Mouse (Mus musculus) stomach, embryonic 15.5 days (tissue): ENCODE results near the gene Cmss1. TPM values are rescaled to one million over a fixed set of nuclear protein-coding genes. Genes with fewer than 3 reads are reported as not detected.

Source experiments
- ATAC-seq: fragments of 200-750 bp; cut with Nextera tagmentation; 2 replicates; pipeline ENCODE4 v1.8.0; 2017; ENCODE audit warnings: low read depth, moderate number of reproducible peaks, moderate TSS enrichment; ENCODE audit not compliant: insufficient read depth, low FRiP score
- H3K27ac ChIP-seq: fragments of 300-500 bp; sonication (generic); 2 replicates; pipeline ENCODE4 v1.5.1; 2015; ENCODE audit warnings: mild to moderate bottlenecking, inconsistent platforms
- H3K27me3 ChIP-seq: fragments of 300-500 bp; sonication (generic); replicated peaks from 2 replicates; pipeline ENCODE4 v1.6.1; 2015; ENCODE audit warnings: inconsistent platforms
- H3K36me3 ChIP-seq: fragments of 300-500 bp; sonication (generic); 2 replicates; pipeline ENCODE4 v1.6.1; 2015; ENCODE audit warnings: inconsistent platforms
- H3K4me1 ChIP-seq: fragments of 300-500 bp; sonication (generic); 2 replicates; pipeline ENCODE4 v1.6.1; 2015; ENCODE audit warnings: inconsistent platforms
- H3K4me2 ChIP-seq: fragments of 300-500 bp; sonication (generic); 2 replicates; pipeline ENCODE4 v1.6.1; 2015; ENCODE audit warnings: mild to moderate bottlenecking, inconsistent platforms
- H3K4me3 ChIP-seq: fragments of 300-500 bp; sonication (generic); replicated peaks from 2 replicates; pipeline ENCODE4 v1.5.1; 2015; ENCODE audit warnings: inconsistent platforms
- H3K9ac ChIP-seq: fragments of 300-500 bp; sonication (generic); 2 replicates; pipeline ENCODE4 v1.6.1; 2015; ENCODE audit warnings: inconsistent platforms
- H3K9me3 ChIP-seq: fragments of 300-500 bp; sonication (generic); 2 replicates; pipeline ENCODE4 v1.6.1; 2016; ENCODE audit warnings: inconsistent platforms
- WGBS: fragments of 180-500 bp; shearing (Covaris S2); methylation state at CpG from one replicate; pipeline ENCODE4 v1.1.7; 2015; 5-methylcytosine and 5-hydroxymethylcytosine counted together
- polyA plus RNA-seq: library from polyadenylated mRNA; unstranded; fragments of >200 nt; fragmentation: Nextera tagmentation; extraction: Ambion mirVana; gene quantifications from 2 replicates; pipeline ENCODE4 v1.2.1, GENCODE M21; 2015

Cmss1 gene
- polyA plus RNA-seq, 1 experiment from 2014 or later = 45.8 TPM

GRCm38 (mm10) chr16:57434640-57435039, 172.0 kb downstream of the Cmss1 start:
- Histone ChIP-seq H3K4me1 (no peaks in the 10 kb centered on the region), H3K4me3 (no peak overlapping the region), H3K36me3 (no peaks in the 10 kb centered on the region), H3K9me3 (no peaks in the 10 kb centered on the region), H3K9ac (no peak overlapping the region), H3K27ac (no peak overlapping the region), H3K27me3 (no peaks in the 10 kb centered on the region), H3K4me2 (no peak overlapping the region)
- WGBS = 70% methylated on average over 3 of the region's 3 CpGs
- no peak for ATAC-seq

- ATAC-seq = no peak
Observed at GRCm38 (mm10) chr16:57433671-57434070, 173.0 kb downstream of the Cmss1 start.

GRCm38 (mm10) chr16:57433173-57433572, 173.5 kb downstream of the Cmss1 start:
- Histone ChIP-seq H3K4me2 (no peak overlapping the region), H3K27ac (no peak overlapping the region), H3K4me3 (no peak overlapping the region), H3K9me3 (no peaks in the 10 kb centered on the region), H3K9ac (no peak overlapping the region), H3K4me1 (no peaks in the 10 kb centered on the region), H3K36me3 (no peaks in the 10 kb centered on the region), H3K27me3 (no peaks in the 10 kb centered on the region)
- WGBS = 59% methylated on average over 4 of the region's 4 CpGs
- no peak for ATAC-seq

More at GRCm38 (mm10) chr16:57433671-57434070, 173.0 kb downstream of the Cmss1 start:
- Histone ChIP-seq H3K27me3 (no peaks in the 10 kb centered on the region), H3K9me3 (no peaks in the 10 kb centered on the region), H3K36me3 (no peaks in the 10 kb centered on the region), H3K27ac (no peak overlapping the region), H3K9ac (no peak overlapping the region), H3K4me2 (no peak overlapping the region), H3K4me3 (no peak overlapping the region), H3K4me1 (no peaks in the 10 kb centered on the region)
- whole genome bisulfite sequencing = 69% methylated on average over 6 of the region's 6 CpGs

- no peaks in the 10 kb centered on the region for H3K9me3 ChIP-seq
- no peaks in the 10 kb centered on the region for H3K36me3 ChIP-seq
- no peak overlapping the region for H3K4me3 ChIP-seq
- H3K4me2 ChIP-seq = no peak overlapping the region
- no peak overlapping the region for H3K9ac ChIP-seq
- H3K27ac ChIP-seq = no peak overlapping the region
- peaks cover 4% of the 10 kb centered on the region for H3K4me1 ChIP-seq
- ATAC-seq = no peak
- no peaks in the 10 kb centered on the region for H3K27me3 ChIP-seq
- WGBS = 80% methylated on average over 3 of the region's 3 CpGs
Observed at GRCm38 (mm10) chr16:57431294-57431693, 175.4 kb downstream of the Cmss1 start.

- no peaks in the 10 kb centered on the region for H3K9me3 ChIP-seq
- H3K9ac ChIP-seq = no peak overlapping the region
Observed at GRCm38 (mm10) chr16:57428977-57429376, 177.7 kb downstream of the Cmss1 start.

GRCm38 (mm10) chr16:57427516-57428285, 179.0 kb downstream of the Cmss1 start:
- Histone ChIP-seq H3K4me1 (peaks cover 4% of the 10 kb centered on the region), H3K27ac (peak overlapping the region; percentile 28; the same call in 1 of the 2 replicates), H3K9ac (no peak overlapping the region), H3K9me3 (no peaks in the 10 kb centered on the region), H3K36me3 (no peaks in the 10 kb centered on the region), H3K27me3 (no peaks in the 10 kb centered on the region), H3K4me2 (no peak overlapping the region), H3K4me3 (no peak overlapping the region)
- ATAC-seq = peak; percentile 54; the same call in 1 of the 2 replicates
- WGBS = 58% methylated on average over 7 of the region's 7 CpGs

More at GRCm38 (mm10) chr16:57428977-57429376, 177.7 kb downstream of the Cmss1 start:
- Histone ChIP-seq H3K36me3 (no peaks in the 10 kb centered on the region), H3K27ac (no peak overlapping the region), H3K4me2 (no peak overlapping the region), H3K27me3 (no peaks in the 10 kb centered on the region), H3K4me1 (peaks cover 4% of the 10 kb centered on the region), H3K4me3 (no peak overlapping the region)
- no peak for ATAC-seq
- WGBS = 55% methylated on average over 5 of the region's 5 CpGs

GRCm38 (mm10) chr16:57426680-57427079, 180.0 kb downstream of the Cmss1 start:
- H3K27ac ChIP-seq = no peak overlapping the region
- ATAC-seq = no peak
- H3K4me1 ChIP-seq = peaks cover 11% of the 10 kb centered on the region
- H3K9me3 ChIP-seq = no peaks in the 10 kb centered on the region
- H3K4me2 ChIP-seq = no peak overlapping the region
- WGBS = 34% methylated on average over 10 of the region's 10 CpGs
- no peaks in the 10 kb centered on the region for H3K36me3 ChIP-seq
- H3K27me3 ChIP-seq = no peaks in the 10 kb centered on the region
- no peak overlapping the region for H3K4me3 ChIP-seq
- H3K9ac ChIP-seq = no peak overlapping the region

GRCm38 (mm10) chr16:57423001-57423800, 183.5 kb downstream of the Cmss1 start:
- Histone ChIP-seq H3K9me3 (no peaks in the 10 kb centered on the region), H3K27ac (no peak overlapping the region), H3K36me3 (no peaks in the 10 kb centered on the region), H3K4me1 (peaks cover 17% of the 10 kb centered on the region), H3K27me3 (no peaks in the 10 kb centered on the region), H3K4me3 (no peak overlapping the region), H3K9ac (no peak overlapping the region), H3K4me2 (no peak overlapping the region)
- 39% methylated on average over 6 of the region's 6 CpGs for WGBS
- ATAC-seq = no peak

GRCm38 (mm10) chr16:57421680-57422417, 184.8 kb downstream of the Cmss1 start:
- 56% methylated on average over 7 of the region's 7 CpGs for WGBS
- peaks cover 16% of the 10 kb centered on the region for H3K4me1 ChIP-seq
- H3K9me3 ChIP-seq = no peaks in the 10 kb centered on the region
- no peak for ATAC-seq
- no peak overlapping the region for H3K9ac ChIP-seq
- H3K27me3 ChIP-seq = no peaks in the 10 kb centered on the region
- H3K36me3 ChIP-seq = no peaks in the 10 kb centered on the region
- no peak overlapping the region for H3K4me3 ChIP-seq
- H3K4me2 ChIP-seq = no peak overlapping the region
- H3K27ac ChIP-seq = peak overlapping the region; percentile 38

GRCm38 (mm10) chr16:57420773-57421556, 185.7 kb downstream of the Cmss1 start:
- Histone ChIP-seq H3K27ac (peak overlapping the region; percentile 65), H3K9ac (no peak overlapping the region), H3K4me1 (peaks cover 13% of the 10 kb centered on the region; the same call in 1 of the 2 replicates), H3K27me3 (no peaks in the 10 kb centered on the region), H3K4me3 (no peak overlapping the region), H3K36me3 (no peaks in the 10 kb centered on the region), H3K9me3 (no peaks in the 10 kb centered on the region), H3K4me2 (no peak overlapping the region)
- whole genome bisulfite sequencing = 15% methylated on average over 8 of the region's 8 CpGs
- peak; percentile 40; the same call in 1 of the 2 replicates for ATAC-seq

GRCm38 (mm10) chr16:57419881-57420280, 186.8 kb downstream of the Cmss1 start:
- Histone ChIP-seq H3K36me3 (no peaks in the 10 kb centered on the region), H3K27me3 (no peaks in the 10 kb centered on the region), H3K4me1 (peaks cover 13% of the 10 kb centered on the region; the same call in 1 of the 2 replicates), H3K4me3 (no peak overlapping the region), H3K9me3 (no peaks in the 10 kb centered on the region), H3K27ac (no peak overlapping the region), H3K9ac (no peak overlapping the region), H3K4me2 (no peak overlapping the region)
- ATAC-seq = no peak
- WGBS = 76% methylated on average over 5 of the region's 5 CpGs
